29 mouse cellular contexts compared by ENCODE assay signal in genomic region chr6:99979614-99980013, GRCm38 (mm10).
DNase-seq lines count a peak whose midpoint lies in the region; ATAC-seq and TF ChIP-seq lines count a peak whose summit lies in the region.
"Had no signal": no experiment of that assay in that cellular context is flagged by ENCODE, and none has a peak within 500 bp of the region (broad histone marks: within the 10 kb centered on the region; RNA-seq: fewer than 3 reads in every experiment).

No protein-coding gene starts in this region.

- no peak overlapping the region for H3K27ac ChIP-seq in midbrain, embryonic 12.5 days (replicated peaks)
- no peak overlapping the region for H3K27ac ChIP-seq in midbrain, embryonic 10.5 days (replicated peaks)
- no peak overlapping the region for H3K27ac ChIP-seq in midbrain, embryonic 14.5 days (replicated peaks; ENCODE audit: low read depth, low read length)
- H3K27ac ChIP-seq in midbrain, embryonic 16.5 days (ENCODE audit: low read length), result no peak overlapping the region
- H3K27ac ChIP-seq in hindbrain, embryonic 11.5 days (ENCODE audit: low read depth, low read length), result no peak overlapping the region
- no peak overlapping the region for H3K27ac ChIP-seq in hindbrain, postnatal 0 days
- H3K27ac ChIP-seq: embryonic facial prominence, embryonic 13.5 days; embryonic facial prominence, embryonic 15.5 days; forebrain, embryonic 10.5 days; forebrain, embryonic 12.5 days had no signal

- no peak overlapping the region for H3K9ac ChIP-seq in midbrain, embryonic 12.5 days (replicated peaks)
- no peak overlapping the region for H3K9ac ChIP-seq in midbrain, embryonic 14.5 days (replicated peaks; ENCODE audit: low read length)
- no peak overlapping the region for H3K9ac ChIP-seq in midbrain, embryonic 16.5 days (ENCODE audit: low read depth, low read length)
- no peak overlapping the region for H3K9ac ChIP-seq in hindbrain, embryonic 11.5 days (ENCODE audit: low read depth, low read length)
- H3K9ac ChIP-seq in hindbrain, postnatal 0 days (replicated peaks; ENCODE audit: low read length), result no peak overlapping the region
- H3K9ac ChIP-seq: embryonic facial prominence, embryonic 13.5 days; embryonic facial prominence, embryonic 15.5 days; forebrain, embryonic 12.5 days had no signal

- no peak overlapping the region for H3K4me2 ChIP-seq in midbrain, embryonic 12.5 days (replicated peaks)
- no peak overlapping the region for H3K4me2 ChIP-seq in midbrain, embryonic 14.5 days (ENCODE audit: low read length)
- no peak overlapping the region for H3K4me2 ChIP-seq in midbrain, embryonic 16.5 days (ENCODE audit: low read length)
- no peak overlapping the region for H3K4me2 ChIP-seq in hindbrain, embryonic 11.5 days (replicated peaks; ENCODE audit: low read depth, low read length)
- H3K4me2 ChIP-seq in hindbrain, postnatal 0 days (ENCODE audit: low read depth, low read length), result no peak overlapping the region
- H3K4me2 ChIP-seq: embryonic facial prominence, embryonic 13.5 days; embryonic facial prominence, embryonic 15.5 days; forebrain, embryonic 12.5 days had no signal

- no peak for DNase-seq in midbrain, embryonic 10.5 days (ENCODE audit: low spot score)
- DNase-seq in MN1 (ENCODE audit: low spot score), result peak; percentile 21
- peak; percentile 63 for DNase-seq in midbrain, embryonic 14.5 days
- no peak for DNase-seq in hindbrain, embryonic 11.5 days (ENCODE audit: low spot score)
- no peak for DNase-seq in urinary bladder, postnatal 10 days (ENCODE audit: low spot score)
- no peak for DNase-seq in hindbrain, postnatal 0 days (ENCODE audit: low spot score)
- DNase-seq: adrenal gland, adult 2 months; adrenal gland, postnatal 14 days; adrenal gland, postnatal 36 days; B cell, adult 2 months; cerebellum, adult 11 months; cerebellum, adult 18-20 months; cerebellum, adult 8-10 months; cerebellum, adult 9-11 months; cerebellum, postnatal 14 days; cerebellum, postnatal 36 days; embryo, embryonic 11 days had no signal

- H3K9me3 ChIP-seq in midbrain, embryonic 12.5 days, result no peaks in the 10 kb centered on the region
- H3K9me3 ChIP-seq in midbrain, embryonic 10.5 days (replicated peaks), result no peaks in the 10 kb centered on the region
- H3K9me3 ChIP-seq in midbrain, embryonic 14.5 days (ENCODE audit: control insufficient read depth, low read length), result no peaks in the 10 kb centered on the region
- no peaks in the 10 kb centered on the region for H3K9me3 ChIP-seq in midbrain, embryonic 16.5 days (replicated peaks; ENCODE audit: control insufficient read depth, low read length, poor library complexity, severe bottlenecking)
- H3K9me3 ChIP-seq in hindbrain, embryonic 11.5 days (ENCODE audit: control insufficient read depth, low read length), result no peaks in the 10 kb centered on the region
- no peaks in the 10 kb centered on the region for H3K9me3 ChIP-seq in hindbrain, postnatal 0 days (ENCODE audit: low read length)
- H3K9me3 ChIP-seq: embryonic facial prominence, embryonic 13.5 days; embryonic facial prominence, embryonic 15.5 days; forebrain, embryonic 10.5 days; forebrain, embryonic 12.5 days had no signal

- 20% methylated on average over 5 of the region's 5 CpGs for WGBS in midbrain, embryonic 12.5 days
- WGBS in midbrain, embryonic 10.5 days, result 33% methylated on average over 5 of the region's 5 CpGs
- 7% methylated on average over 5 of the region's 5 CpGs for WGBS in midbrain, embryonic 14.5 days
- WGBS in midbrain, embryonic 16.5 days, result 10% methylated on average over 5 of the region's 5 CpGs
- 58% methylated on average over 5 of the region's 5 CpGs for WGBS in hindbrain, embryonic 11.5 days
- WGBS in hindbrain, postnatal 0 days, result 27% methylated on average over 5 of the region's 5 CpGs

- peak; percentile 34; the same call in 1 of the 2 replicates for ATAC-seq in midbrain, embryonic 12.5 days (ENCODE audit: low FRiP score, low read depth)
- ATAC-seq in midbrain, embryonic 14.5 days (ENCODE audit: low FRiP score, low TSS enrichment), result 0 out of 2 replicates have a peak, but pooled peaks have one; percentile 11
- peak; percentile 64; the same call in 1 of the 2 replicates for ATAC-seq in midbrain, embryonic 16.5 days
- no peak for ATAC-seq in hindbrain, embryonic 11.5 days (ENCODE audit: low FRiP score)
- no peak for ATAC-seq in hindbrain, postnatal 0 days
- ATAC-seq: CD4-positive, CD25-positive, alpha-beta regulatory T cell, adult 4 months; forebrain, embryonic 14.5 days; forebrain, embryonic 16.5 days had no signal

- H3K27me3 ChIP-seq in midbrain, embryonic 12.5 days, result peaks cover 50% of the 10 kb centered on the region
- H3K27me3 ChIP-seq in midbrain, embryonic 10.5 days (ENCODE audit: low read depth, poor library complexity, severe bottlenecking), result peaks cover 82% of the 10 kb centered on the region
- H3K27me3 ChIP-seq in midbrain, embryonic 14.5 days (ENCODE audit: control insufficient read depth, insufficient read depth, low read length), result no peaks in the 10 kb centered on the region; the same call in 1 of the 2 replicates
- H3K27me3 ChIP-seq in midbrain, embryonic 16.5 days (ENCODE audit: control insufficient read depth, insufficient read depth, low read depth, low read length), result 0 out of 2 replicates have a peak, but pooled peaks cover 3% of the 10 kb centered on the region
- no peaks in the 10 kb centered on the region; the same call in none of the 2 replicates for H3K27me3 ChIP-seq in hindbrain, embryonic 11.5 days (ENCODE audit: control insufficient read depth, insufficient read depth, low read length)
- H3K27me3 ChIP-seq in hindbrain, postnatal 0 days (ENCODE audit: insufficient read depth, low read length), result no peaks in the 10 kb centered on the region
- H3K27me3 ChIP-seq: CH12.LX; embryonic facial prominence, embryonic 15.5 days had no signal

- no peak for TF ChIP-seq CTCF in hindbrain, postnatal 0 days (IDR thresholded peaks at IDR 0.05; ENCODE audit: low read depth)

- peaks cover 14% of the 10 kb centered on the region for H3K4me1 ChIP-seq in midbrain, embryonic 12.5 days
- H3K4me1 ChIP-seq in midbrain, embryonic 10.5 days, result peaks cover 37% of the 10 kb centered on the region
- H3K4me1 ChIP-seq in midbrain, embryonic 14.5 days (ENCODE audit: control insufficient read depth, insufficient read depth, low read length), result peaks cover 4% of the 10 kb centered on the region
- H3K4me1 ChIP-seq in midbrain, embryonic 16.5 days (ENCODE audit: control insufficient read depth, insufficient read depth, low read length), result peaks cover 4% of the 10 kb centered on the region; the same call in 1 of the 2 replicates
- H3K4me1 ChIP-seq in hindbrain, embryonic 11.5 days (replicated peaks; ENCODE audit: control insufficient read depth, insufficient read depth, low read length), result peaks cover under 1% of the 10 kb centered on the region; the same call in 1 of the 2 replicates
- no peaks in the 10 kb centered on the region for H3K4me1 ChIP-seq in hindbrain, postnatal 0 days (ENCODE audit: insufficient read depth, low read length)

- H3K4me3 ChIP-seq in midbrain, embryonic 12.5 days, result no peak overlapping the region
- no peak overlapping the region for H3K4me3 ChIP-seq in midbrain, embryonic 10.5 days
- H3K4me3 ChIP-seq in midbrain, embryonic 14.5 days (replicated peaks; ENCODE audit: low read depth, low read length), result no peak overlapping the region
- H3K4me3 ChIP-seq in midbrain, embryonic 16.5 days (ENCODE audit: low read depth, low read length), result no peak overlapping the region
- H3K4me3 ChIP-seq in hindbrain, embryonic 11.5 days (ENCODE audit: low read depth, low read length), result no peak overlapping the region
- H3K4me3 ChIP-seq in hindbrain, postnatal 0 days (ENCODE audit: low read length), result no peak overlapping the region
- H3K4me3 ChIP-seq: embryonic facial prominence, embryonic 13.5 days; embryonic facial prominence, embryonic 15.5 days; erythroblast, embryonic 14.5 days; forebrain, embryonic 10.5 days; forebrain, embryonic 12.5 days had no signal

- no peaks in the 10 kb centered on the region for H3K36me3 ChIP-seq in midbrain, embryonic 12.5 days
- H3K36me3 ChIP-seq in midbrain, embryonic 10.5 days, result no peaks in the 10 kb centered on the region
- H3K36me3 ChIP-seq in midbrain, embryonic 14.5 days (ENCODE audit: control insufficient read depth, insufficient read depth, low read length), result no peaks in the 10 kb centered on the region
- H3K36me3 ChIP-seq in midbrain, embryonic 16.5 days (ENCODE audit: control insufficient read depth, insufficient read depth, low read length), result no peaks in the 10 kb centered on the region
- H3K36me3 ChIP-seq in hindbrain, embryonic 11.5 days (ENCODE audit: control insufficient read depth, insufficient read depth, low read length), result no peaks in the 10 kb centered on the region
- no peaks in the 10 kb centered on the region for H3K36me3 ChIP-seq in hindbrain, postnatal 0 days (ENCODE audit: insufficient read depth, low read length)
- H3K36me3 ChIP-seq: embryonic facial prominence, embryonic 13.5 days; embryonic facial prominence, embryonic 15.5 days; forebrain, embryonic 10.5 days; forebrain, embryonic 12.5 days; G1E had no signal

Comparison
In these comparisons a context has a peak if more than half of its experiments do, and no peak if none do; other contexts are left out.
1. DNase-seq: peak in MN1 (single experiment) and midbrain, embryonic 14.5 days (single experiment); none in midbrain, embryonic 10.5 days (single experiment), hindbrain, embryonic 11.5 days (single experiment), urinary bladder, postnatal 10 days (single experiment) and hindbrain, postnatal 0 days (single experiment).
2. ATAC-seq: peak in midbrain, embryonic 12.5 days (single experiment), midbrain, embryonic 14.5 days (single experiment) and midbrain, embryonic 16.5 days (single experiment); none in hindbrain, embryonic 11.5 days (single experiment) and hindbrain, postnatal 0 days (single experiment).